Mouse (Mus musculus) gastrocnemius, postnatal 25 days (tissue): ENCODE data around the gene Herpud1. TPM values are rescaled to one million over a fixed set of nuclear protein-coding genes. Genes with fewer than 3 reads are reported as not detected.

Source experiments
- total RNA-seq, 2 experiments: library from RNA; stranded (reverse); gene quantifications; 1 replicate in 1 of 2; 2 replicates in 1 of 2; pipeline ENCODE4 v1.2.3; 2021

Gene Herpud1
- total RNA-seq, 2 experiments from 2014 or later: 78.0 to 80.1 TPM

Other genes with a start within 250 kb of the Herpud1 start
- gene Mt4, start 249.2 kb upstream of the Herpud1 start, total RNA-seq: not detected
- 1 to 10 TPM; 5.0 to 5.1 TPM for gene Mt3, start 233.8 kb upstream of the Herpud1 start, total RNA-seq
- gene Mt2, start 213.8 kb upstream of the Herpud1 start, total RNA-seq: 100 to 1,000 TPM in 1 of 2 experiments, 10 to 100 TPM in 1; 61.6 to 106 TPM
- 10 to 100 TPM; 63.7 to 91.7 TPM for gene Mt1, start 207.4 kb upstream of the Herpud1 start, total RNA-seq
- gene Nup93, start 171.9 kb upstream of the Herpud1 start, total RNA-seq: 10 to 100 TPM in 1 of 2 experiments, 1 to 10 TPM in 1; 9.8 to 10.1 TPM
- not detected for gene Slc12a3, start 57.2 kb upstream of the Herpud1 start, total RNA-seq
- 1 to 10 TPM in 1 of 2 experiments, under 1 TPM in 1; 0.20 to 1.3 TPM for gene Nlrc5, start 47.9 kb downstream of the Herpud1 start, total RNA-seq
- 1 to 10 TPM; 5.1 to 9.8 TPM for gene Cpne2, start 146.6 kb downstream of the Herpud1 start, total RNA-seq
- 1 to 10 TPM; 7.9 to 8.3 TPM for gene Rspry1, start 215.5 kb downstream of the Herpud1 start, total RNA-seq
- 10 to 100 TPM; 16.7 to 18.7 TPM for gene Fam192a, start 215.6 kb downstream of the Herpud1 start, total RNA-seq